Mouse (Mus musculus): ENCODE measurements at regions not wholly inside any gene's neighbourhood (a gene's known extent, or its start where the extent isn't known, plus 50 kb on each side); places are given as distances from the start of the nearest gene placed in this dataset.

DNA sequence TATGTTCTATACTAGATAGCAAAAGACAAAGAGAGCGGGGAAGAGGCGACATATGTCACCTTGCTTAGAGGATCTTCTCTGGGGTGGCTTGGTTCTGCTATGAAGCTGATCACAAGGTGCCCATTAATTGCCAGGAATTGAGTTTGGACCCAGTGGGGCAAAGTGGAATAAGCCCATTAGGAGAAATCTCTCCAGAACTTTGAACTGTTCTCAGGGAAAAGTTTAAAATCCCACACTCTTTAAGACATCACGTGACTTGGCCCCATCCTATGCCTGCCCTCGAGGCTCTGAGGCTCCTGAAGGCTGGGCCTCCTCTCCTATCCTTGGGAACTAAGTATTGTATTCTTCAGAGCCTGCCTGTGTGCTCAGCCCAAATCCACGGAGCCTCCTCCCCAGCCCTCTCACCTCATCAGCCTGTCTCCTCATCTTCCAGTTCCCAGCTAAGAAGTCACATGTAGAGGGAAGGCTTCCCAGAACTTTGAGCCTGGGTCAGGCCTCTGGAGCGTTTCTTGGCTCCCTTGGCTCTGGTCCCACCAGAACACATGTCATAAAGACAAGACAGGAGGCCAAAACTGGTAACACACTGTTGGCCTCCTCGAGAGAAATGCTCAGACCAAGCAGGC lies 151.5 kb upstream of the Habp2 start:
- TF ChIP-seq CTCF (IDR thresholded peaks at IDR 0.05; ENCODE audit: control insufficient read depth, insufficient read depth, insufficient read length) (no peak), USF1 (IDR thresholded peaks at IDR 0.05; ENCODE audit: low read depth) (no peak)
